Mouse (Mus musculus): ENCODE data around the gene Cc2d1a.

Cc2d1a gene

DNA sequence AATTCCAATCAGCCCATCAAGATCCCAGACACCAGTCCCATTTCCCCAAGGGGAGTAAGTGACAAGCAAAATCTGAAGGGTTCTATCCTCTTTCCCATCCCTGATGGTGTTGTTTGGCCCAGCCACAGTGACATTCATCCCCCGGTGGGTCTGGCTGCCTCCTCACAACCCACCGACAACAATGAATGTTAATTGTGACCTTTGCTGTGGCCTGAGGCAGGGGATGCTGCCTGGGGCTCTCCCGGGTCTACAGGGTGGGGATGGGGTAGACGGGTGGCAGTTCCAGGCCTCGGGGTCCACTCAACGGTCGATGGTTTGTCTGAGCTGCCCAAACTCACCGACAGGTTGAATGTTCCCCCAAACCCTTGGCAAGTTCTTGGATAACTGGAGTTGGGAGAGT is 30.9 kb upstream of the Cc2d1a start:
- no peak for DNase-seq (ENCODE audit: inconsistent age in 2 of 2, low spot score in 1 of 2)

GRCm38 (mm10) chr8:84177405-84177804 is 29.7 kb upstream of the Cc2d1a start:
- no peak for DNase-seq (ENCODE audit: inconsistent age in 2 of 2, low spot score in 1 of 2)

- no peak for DNase-seq (ENCODE audit: inconsistent age in 2 of 2, low spot score in 1 of 2)
These were observed 28.8 kb upstream of the Cc2d1a start for GRCm38 (mm10) chr8:84176560-84176959.

GRCm38 (mm10) chr8:84173861-84174260 is 26.1 kb upstream of the Cc2d1a start:
- DNase-seq (ENCODE audit: inconsistent age in 2 of 2, low spot score in 1 of 2): peak in 1 of 2 experiments; percentile 45

DNA sequence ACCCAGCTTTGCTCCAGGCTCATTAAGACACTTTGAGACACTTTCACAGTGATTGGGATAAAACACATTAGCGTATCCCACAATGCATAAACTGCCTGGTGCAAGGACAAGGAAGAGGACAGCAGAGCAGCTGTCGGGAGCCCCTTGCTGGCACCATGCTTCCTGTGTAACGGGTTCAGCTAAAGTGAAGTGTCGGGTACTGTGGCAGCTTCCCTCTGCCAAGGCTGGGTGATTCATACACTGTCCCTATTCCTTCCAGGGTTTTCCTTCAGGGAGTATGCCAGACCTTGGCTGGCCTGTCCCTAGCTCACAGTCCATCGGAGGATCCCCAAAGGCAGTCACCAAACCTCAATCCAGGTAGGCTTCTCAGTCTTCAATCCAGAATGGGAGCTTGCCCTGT is 22.4 kb upstream of the Cc2d1a start:
- DNase-seq (ENCODE audit: inconsistent age in 2 of 2, low spot score in 1 of 2): peak; percentile 52 to 78

DNA sequence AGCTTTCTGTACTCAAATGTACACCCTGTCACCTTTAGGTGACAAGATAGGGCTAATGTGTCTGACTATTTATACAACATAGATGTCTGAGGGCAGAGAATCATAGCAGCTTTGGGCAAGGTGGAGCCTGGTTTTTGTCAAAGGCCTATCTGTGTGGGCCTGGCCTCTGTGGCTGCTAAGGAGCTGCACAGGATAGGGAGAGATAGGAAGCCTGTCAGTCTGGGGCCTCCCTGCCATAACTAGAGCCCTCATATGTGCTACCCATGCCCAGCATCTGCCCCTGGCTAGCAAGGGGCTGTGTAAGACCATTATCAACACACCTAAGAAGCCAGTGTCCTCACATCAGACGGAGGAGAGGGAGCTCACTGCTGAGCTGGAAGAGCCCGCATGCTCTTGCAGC is 20.0 kb upstream of the Cc2d1a start:
- no peak for DNase-seq (ENCODE audit: inconsistent age in 2 of 2, low spot score in 1 of 2)

DNA sequence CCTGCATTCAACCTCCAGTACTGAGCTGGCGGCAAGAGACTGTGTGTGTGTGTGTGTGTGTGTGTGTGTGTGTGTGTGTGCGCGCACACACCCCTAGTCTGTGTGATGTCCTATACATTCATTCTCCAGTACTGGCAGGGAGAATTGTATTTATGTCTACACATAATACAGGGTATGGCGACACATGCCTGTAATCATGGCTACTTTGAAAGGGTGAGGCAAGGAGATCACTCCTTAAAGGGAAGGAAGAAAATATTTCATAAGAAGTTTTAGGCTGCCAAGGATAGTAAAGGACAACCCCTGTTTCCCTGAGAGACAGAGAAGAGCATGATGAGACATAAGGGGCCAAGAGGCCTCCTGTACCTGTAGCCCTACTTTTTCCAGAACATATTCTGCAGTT is 9.9 kb upstream of the Cc2d1a start:
- no peak for DNase-seq (ENCODE audit: inconsistent age in 2 of 2, low spot score in 1 of 2)

DNA sequence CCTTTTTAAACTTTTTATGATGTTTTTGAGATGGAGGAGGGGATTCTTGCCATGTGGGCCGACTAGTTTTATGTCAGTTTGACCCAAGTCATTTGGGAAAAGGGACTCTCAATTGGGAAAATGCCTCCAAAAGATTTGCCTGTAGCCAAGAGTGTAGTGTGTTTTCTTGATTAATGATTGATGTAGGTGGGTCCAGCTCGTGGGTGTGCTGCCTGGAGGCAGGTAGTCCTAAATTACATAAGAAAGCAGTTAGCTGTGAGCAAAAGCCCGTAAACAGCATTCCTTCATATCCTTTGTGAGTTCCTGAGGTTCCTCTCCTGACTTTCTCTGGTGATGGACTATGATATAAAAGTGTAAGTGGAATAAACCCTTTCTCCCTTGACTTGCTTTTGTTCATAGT is 1.4 kb upstream of the Cc2d1a start:
- DNase-seq (ENCODE audit: inconsistent age in 2 of 2, low spot score in 1 of 2): no peak

GRCm38 (mm10) chr8:84148531-84148850 is 755 bp upstream of the Cc2d1a start:
- DNase-seq (ENCODE audit: inconsistent age in 2 of 2, low spot score in 1 of 2): no peak

- no peak for DNase-seq (ENCODE audit: inconsistent age in 2 of 2, low spot score in 1 of 2)
These were observed 391 bp downstream of the Cc2d1a start for GRCm38 (mm10) chr8:84147324-84147766.

DNA sequence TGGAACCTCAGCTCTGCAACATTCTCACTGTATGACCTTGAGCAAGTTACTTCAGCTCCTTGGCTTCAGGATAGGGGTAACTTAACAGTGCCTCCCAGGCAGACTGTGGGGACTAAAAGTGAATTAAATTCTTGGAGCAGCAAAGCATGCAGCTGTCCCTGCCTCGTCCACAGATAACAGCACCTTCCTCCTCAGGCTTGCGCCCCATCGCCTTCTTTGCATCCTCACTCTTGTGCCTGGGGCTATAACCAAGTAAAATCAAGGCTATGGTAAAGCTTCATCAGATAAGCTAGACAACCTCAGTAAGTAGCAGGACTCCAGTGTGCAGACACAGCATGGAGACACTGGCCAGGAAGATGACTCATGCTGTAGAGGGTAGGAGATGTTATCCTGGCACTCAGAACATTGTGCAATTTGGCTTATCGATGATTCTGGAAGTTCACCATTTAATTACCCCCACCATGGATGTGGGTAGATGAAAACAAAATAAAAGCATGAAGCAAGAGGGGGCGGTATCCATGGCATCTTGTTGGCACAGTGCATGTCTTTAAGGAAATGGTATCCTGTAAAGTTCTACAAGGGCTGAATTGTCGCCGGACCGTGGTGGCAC is 3.0 kb downstream of the Cc2d1a start:
- DNase-seq (ENCODE audit: inconsistent age in 2 of 2, low spot score in 1 of 2): peak; percentile 50 to 69

DNA sequence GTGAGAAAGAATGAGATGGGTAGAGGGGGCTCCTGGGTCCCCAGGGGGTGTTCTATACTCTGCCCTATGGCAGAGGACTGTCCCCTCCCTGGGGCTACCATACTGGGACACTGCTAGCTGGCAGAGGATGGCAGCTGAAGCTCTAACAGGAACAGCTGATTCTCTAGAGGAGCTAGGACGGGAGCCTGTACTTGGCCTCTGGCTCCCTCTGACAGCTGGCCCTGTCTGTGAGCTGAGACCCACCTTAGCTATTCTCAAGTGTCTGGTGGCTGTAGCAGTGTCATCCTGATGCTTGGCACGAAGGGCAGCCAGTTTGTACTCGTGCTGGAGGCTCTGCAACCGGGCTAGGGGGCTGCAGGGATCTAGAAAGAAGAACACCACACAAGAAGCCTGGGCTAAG is 6.9 kb downstream of the Cc2d1a start:
- no peak for DNase-seq (ENCODE audit: inconsistent age in 2 of 2, low spot score in 1 of 2)

DNA sequence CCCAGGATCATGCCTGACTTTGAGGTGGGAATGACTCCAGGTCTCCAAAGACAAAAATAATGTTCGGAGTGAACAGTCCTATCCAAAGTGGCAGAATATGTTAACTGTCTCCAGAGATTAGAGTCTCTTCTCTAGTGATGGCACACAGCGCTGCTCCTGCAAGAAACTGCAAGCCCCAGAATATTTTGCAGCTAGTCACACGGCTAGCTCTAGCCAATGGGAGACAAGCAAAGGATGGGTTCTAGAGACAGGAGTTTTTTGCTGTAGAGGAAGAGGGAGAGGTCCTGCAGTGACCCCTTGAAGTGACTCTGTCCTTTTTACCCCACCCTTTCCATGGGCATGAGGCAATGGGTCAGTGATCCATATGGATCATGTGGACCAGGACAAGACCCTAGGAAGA is 9.9 kb downstream of the Cc2d1a start:
- no peak for DNase-seq (ENCODE audit: inconsistent age in 2 of 2, low spot score in 1 of 2)

DNA sequence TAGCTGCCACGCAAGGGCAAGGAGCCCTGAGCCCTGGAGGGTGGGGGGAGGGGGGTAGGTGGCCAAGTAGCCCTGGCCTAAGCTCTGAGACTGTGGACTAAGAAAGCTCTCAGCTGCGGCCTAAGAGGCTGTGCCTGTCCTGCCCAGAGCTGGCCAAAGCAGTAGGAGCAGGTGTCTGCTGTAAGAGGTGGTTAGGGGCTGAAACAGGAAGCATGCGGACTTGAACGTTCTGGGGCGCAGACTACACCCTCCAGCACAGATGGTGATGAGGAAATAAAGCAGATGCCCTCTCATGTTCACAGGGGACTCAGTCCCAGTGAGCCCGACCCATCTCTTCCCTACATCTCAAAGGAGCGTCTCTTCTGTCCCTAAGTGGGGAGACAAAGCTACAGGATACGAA is 15.5 kb downstream of the Cc2d1a start:
- peak in 1 of 2 experiments; percentile 19 for DNase-seq (ENCODE audit: inconsistent age in 2 of 2, low spot score in 1 of 2)

DNA sequence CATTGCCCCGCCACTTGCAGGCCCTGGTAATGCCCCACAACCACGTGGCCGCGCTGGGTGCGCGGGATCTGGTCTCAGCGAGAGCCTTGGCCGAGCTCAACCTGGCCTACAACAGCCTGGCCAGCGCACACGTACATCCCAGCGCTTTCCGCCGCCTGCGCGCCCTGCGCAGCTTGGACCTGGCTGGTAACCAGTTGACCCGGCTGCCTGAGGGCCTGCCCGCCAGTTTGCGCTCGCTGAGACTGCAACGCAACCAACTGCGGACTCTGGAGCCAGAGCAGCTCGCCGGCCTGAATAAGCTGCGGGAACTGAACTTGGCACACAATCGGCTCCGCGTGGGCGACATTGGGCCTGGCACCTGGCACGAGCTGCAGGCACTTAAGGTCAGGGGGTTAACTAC is 16.9 kb downstream of the Cc2d1a start:
- DNase-seq (ENCODE audit: inconsistent age in 2 of 2, low spot score in 1 of 2): peak; percentile 23 to 40

- DNase-seq (ENCODE audit: inconsistent age in 2 of 2, low spot score in 1 of 2): no peak
These were observed 19.5 kb downstream of the Cc2d1a start for GRCm38 (mm10) chr8:84128277-84128676.

DNA sequence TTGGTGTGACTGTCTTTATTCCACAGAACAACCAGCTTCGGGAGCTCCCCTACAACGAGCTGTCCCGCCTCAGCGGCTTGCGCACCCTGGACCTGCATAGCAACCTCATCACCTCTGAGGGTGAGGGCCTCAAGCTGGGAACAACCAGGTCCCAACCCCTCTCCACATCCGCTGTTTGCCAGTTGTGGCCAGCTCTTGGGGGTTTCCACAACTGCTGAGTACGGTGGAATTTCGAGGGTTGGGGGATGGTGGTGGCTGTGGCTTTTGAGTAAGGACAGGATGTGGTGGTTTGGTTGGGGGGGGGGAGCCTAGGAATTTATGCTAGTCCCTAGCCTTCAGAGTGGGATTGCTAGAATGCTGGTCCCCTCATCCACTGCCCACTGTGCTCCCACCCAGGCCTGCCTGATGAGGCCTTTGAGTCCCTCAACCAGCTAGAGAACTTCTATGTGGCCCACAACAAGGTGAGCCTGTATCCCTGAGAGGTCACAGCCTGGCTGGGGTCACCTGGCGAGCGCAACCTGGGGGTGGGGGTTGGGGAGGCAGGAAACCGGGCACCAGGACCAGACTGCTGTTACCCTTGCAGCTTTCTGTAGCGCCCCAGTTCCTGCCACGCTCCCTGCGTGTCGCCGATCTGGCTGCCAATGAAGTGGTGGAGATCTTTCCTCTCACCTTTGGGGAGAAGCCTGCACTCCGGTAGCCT is 20.4 kb downstream of the Cc2d1a start:
- peak in 1 of 2 experiments; percentile 24 for DNase-seq (ENCODE audit: inconsistent age in 2 of 2, low spot score in 1 of 2)

DNA sequence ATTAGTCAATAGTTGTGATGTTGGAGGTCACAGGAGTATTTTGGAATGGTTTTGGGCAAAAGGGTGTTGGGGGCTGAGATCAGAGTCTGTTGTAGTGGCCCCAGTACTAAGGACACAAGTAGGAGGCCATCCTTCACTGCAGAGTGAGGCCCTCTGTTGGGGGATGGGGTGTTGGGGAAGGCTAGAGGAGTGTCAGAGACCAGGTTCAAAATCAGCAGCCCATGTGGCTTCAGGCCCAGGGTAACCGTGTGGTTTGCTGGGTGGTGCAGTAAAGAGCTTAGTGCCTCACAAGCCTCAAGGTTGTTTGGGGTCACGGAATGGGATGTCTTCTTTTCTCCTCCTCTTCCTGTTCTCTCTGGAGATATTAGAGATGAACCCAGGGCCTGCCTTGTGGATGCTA is 21.0 kb downstream of the Cc2d1a start:
- no peak for DNase-seq (ENCODE audit: inconsistent age in 2 of 2, low spot score in 1 of 2)

GRCm38 (mm10) chr8:84125656-84126055 is 22.1 kb downstream of the Cc2d1a start, which contains the start of gene Podnl1:
Podnl1 (plus strand) TSS chr8:84125989.
- DNase-seq (ENCODE audit: inconsistent age in 2 of 2, low spot score in 1 of 2): peak; percentile 34 to 44

GRCm38 (mm10) chr8:84122151-84122550 is 25.6 kb downstream of the Cc2d1a start:
- DNase-seq (ENCODE audit: inconsistent age in 2 of 2, low spot score in 1 of 2): no peak

DNA sequence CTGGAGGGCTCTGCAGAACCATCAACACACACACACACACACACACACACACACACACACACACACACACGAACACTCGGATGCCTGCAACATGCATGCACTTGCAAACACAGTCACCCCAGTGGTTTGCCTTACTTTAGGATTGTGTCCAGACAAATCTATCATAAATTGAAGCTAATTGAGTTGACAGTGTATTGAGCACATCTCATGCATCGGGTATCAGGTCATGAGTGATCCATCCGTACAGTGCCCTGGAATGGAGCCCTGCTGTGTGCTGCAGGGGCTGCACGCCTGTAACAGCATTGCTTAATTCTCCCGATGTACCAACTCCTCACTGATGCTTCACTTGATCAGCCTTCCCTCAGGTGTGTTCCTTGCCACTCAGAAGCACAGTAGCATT is 32.1 kb downstream of the Cc2d1a start:
- no peak for DNase-seq (ENCODE audit: inconsistent age in 2 of 2, low spot score in 1 of 2)

- DNase-seq (ENCODE audit: inconsistent age in 2 of 2, low spot score in 1 of 2): no peak
These were observed 41.3 kb downstream of the Cc2d1a start for GRCm38 (mm10) chr8:84106216-84107040.
